Mouse (Mus musculus) kidney, embryonic 16.5 days (tissue): ENCODE measurements around the gene Clta. TPM values are rescaled to one million over a fixed set of nuclear protein-coding genes. Genes with fewer than 3 reads are reported as not detected.

ENCODE experiments used
- polyA plus RNA-seq: library from polyadenylated mRNA; unstranded; fragments of >200 nt; fragmentation: Nextera tagmentation; extraction: Ambion mirVana; gene quantifications from 2 replicates; pipeline ENCODE4 v1.2.1, GENCODE M21; 2015

The Clta gene
- polyA plus RNA-seq, 1 experiment from 2014 or later: 232 TPM

Other genes starting within 250 kb of the Clta start
- not detected in 2 replicates for gene Olfr159, start 233.4 kb upstream of the Clta start, polyA plus RNA-seq
- not detected in 2 replicates for gene Olfr156, start 180.6 kb upstream of the Clta start, polyA plus RNA-seq
- gene Olfr157, start 164.3 kb upstream of the Clta start, polyA plus RNA-seq: not detected in 2 replicates
- not detected in 2 replicates for gene Olfr155, start 152.9 kb upstream of the Clta start, polyA plus RNA-seq
- 27.2 and 28.5 TPM in 2 replicates for gene Reck, start 128.9 kb upstream of the Clta start, polyA plus RNA-seq
- 82.1 and 86.3 TPM in 2 replicates for gene Glipr2, start 47.1 kb upstream of the Clta start, polyA plus RNA-seq
- not detected in 2 replicates for gene Ccin, start 21.0 kb upstream of the Clta start, polyA plus RNA-seq
- 26.4 and 26.6 TPM in 2 replicates for gene Gne, start 79.7 kb downstream of the Clta start, polyA plus RNA-seq
- 20.2 and 23.7 TPM in 2 replicates for gene Rnf38, start 229.3 kb downstream of the Clta start, polyA plus RNA-seq